Mouse (Mus musculus): ENCODE results near the gene Tubgcp6.
A peak's percentile ranks its signal among the peaks of the same experiment; 100 is the strongest.

Tubgcp6 gene

DNA sequence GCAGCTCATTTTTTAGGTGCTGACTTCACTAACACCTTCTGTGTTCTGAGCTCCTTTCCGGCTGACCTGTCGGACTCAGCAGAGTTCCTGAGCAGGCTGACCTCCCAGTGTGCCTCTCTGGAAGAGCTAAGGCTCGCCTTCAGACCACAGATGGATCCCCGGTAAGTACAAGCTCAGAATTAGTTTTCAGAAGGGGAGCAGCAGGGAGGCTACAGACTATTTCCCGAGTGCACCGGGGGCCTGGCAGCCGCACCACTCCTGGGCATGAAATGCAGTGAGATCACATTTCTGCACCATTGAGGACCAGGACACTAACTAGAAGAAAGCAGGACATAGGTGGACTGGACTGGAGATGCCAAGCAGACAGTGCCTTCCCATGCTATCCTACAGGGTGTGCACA is 24.3 kb downstream of the Tubgcp6 start:
- no peak for DNase-seq

DNA sequence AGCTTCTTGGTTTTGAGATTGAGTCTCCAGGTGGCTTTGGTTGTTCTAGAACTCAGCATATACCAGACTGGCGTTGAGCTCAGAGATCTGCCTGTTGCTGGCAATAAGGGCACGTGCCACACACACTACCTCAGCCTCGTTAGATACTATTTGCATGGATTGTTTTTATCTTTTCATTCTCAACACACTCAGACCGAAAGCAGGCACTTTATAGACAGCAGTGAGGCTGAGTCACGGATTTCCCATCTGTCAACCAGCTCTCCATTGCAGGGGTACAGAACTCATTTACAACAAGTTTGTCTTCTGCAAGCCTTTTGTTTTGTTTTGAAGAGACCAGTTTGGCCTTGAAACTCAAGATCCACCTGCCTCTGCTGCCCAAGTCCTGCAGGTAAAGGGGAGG is 25.5 kb downstream of the Tubgcp6 start:
- no peak for DNase-seq

DNA sequence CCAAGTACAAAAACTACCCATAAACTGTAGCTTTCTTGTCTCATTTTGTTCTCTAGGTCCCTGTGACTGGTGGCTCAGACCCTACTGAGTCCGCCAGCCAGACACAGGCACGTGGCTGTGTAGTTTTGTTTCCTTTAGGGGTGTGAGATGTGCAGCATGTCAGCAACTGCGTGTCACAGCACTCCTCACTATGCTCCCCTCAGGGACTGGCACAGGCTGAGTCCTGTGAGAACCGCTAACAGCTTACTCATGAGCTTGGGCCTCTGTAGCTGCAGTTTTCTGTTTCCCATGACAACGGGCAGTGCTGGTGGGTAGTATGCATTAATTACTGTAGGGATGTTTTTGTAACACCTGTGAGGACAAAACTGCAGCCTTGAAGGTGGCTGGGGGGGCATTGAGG is 30.7 kb downstream of the Tubgcp6 start:
- DNase-seq: no peak

DNA sequence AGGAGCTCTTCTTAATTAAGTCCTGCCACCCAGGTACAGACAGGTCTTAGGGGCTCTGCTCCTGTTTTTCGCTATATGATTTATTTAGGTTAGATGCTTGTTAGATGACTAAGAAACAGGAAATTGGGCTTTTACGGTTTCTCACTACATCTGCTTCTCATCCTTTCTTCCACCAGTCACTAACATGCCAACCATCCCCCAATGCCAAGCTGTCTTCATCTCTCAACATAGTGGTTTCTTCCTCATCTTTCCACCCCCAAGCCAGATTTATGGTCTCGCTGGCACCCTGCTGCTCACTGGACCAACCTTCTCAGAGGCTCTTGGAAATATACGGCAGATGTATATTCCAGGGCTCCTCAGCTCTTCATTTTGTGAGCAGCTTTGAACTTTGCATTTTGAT is 32.2 kb downstream of the Tubgcp6 start:
- DNase-seq: no peak

- DNase-seq: peak in 1 of 2 experiments; percentile 28
These were observed 33.5 kb downstream of the Tubgcp6 start for GRCm38 (mm10) chr15:89089248-89090051.

DNA sequence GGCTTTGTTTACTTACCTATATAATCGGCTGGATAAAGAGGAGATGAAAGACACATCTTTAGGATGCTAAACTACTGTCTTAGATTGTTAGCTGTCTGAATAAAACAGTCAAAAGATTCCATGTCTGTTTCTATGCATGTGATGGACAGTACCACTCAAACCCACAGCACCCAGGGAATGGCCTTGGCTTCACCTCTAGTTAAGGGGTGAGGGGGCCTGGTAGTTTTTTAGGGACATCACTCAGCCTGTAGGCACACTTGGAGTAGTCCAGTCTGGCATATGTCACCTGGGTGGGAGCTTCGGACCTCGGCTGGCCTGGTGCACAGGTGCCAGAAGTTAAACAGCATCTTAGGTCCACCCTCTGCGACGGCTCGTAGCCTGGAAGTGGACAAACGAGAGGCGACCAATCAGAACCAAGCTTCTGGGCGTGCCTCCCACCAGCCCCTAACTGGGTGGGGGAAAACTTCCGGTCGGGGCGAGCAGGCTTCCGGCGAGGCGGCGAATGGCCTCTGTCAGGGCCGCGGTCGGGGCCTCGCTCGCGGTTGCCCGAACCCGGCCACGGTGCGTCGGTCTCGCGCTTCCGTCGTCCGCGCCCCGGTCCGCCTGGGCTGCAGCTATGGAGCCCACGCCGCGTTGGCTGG is 34.2 kb downstream of the Tubgcp6 start, which contains the start of gene Selenoo:
Selenoo (plus strand) TSS at position 478 of the 641 bp plus-strand sequence.
- DNase-seq: peak; percentile 76 to 80

- DNase-seq: no peak
These were observed 38.1 kb downstream of the Tubgcp6 start for GRCm38 (mm10) chr15:89084826-89085225.

- no peak for DNase-seq
These were observed 39.0 kb downstream of the Tubgcp6 start for GRCm38 (mm10) chr15:89083906-89084305.

DNA sequence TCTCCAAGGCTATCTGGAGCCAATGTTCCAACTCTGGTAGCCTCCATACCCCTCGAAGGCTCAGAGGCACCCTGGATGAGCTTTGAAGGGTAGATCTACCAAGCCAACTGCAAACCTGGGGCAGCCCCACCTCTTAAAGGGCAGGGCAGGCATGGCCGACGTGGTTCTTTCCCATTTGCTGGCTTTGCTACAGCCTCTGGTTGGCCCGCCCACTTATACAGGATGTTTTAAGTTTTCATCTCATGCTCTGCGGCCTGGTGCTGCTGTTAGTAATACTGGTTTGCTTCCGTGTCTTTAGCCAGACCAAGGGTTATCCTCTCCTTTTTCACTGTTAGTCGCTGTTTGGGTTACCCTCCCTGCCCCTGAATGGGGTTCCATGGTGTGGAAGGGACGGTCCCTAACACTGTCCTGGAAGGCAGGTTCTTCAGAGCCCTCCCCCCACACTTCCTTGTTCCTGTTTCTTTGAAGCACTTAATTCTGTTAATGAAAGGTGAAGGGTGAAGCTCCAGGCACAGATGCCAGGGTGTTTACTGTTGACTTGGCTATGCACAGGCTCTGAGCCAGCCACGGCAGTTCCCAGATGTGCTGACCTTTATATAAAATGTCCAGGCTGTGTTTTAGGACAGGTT is 44.6 kb downstream of the Tubgcp6 start:
- peak; percentile 61 to 70 for DNase-seq

- peak in 1 of 2 experiments; percentile 53 for DNase-seq
These were observed 46.7 kb downstream of the Tubgcp6 start for GRCm38 (mm10) chr15:89076156-89076731.

DNA sequence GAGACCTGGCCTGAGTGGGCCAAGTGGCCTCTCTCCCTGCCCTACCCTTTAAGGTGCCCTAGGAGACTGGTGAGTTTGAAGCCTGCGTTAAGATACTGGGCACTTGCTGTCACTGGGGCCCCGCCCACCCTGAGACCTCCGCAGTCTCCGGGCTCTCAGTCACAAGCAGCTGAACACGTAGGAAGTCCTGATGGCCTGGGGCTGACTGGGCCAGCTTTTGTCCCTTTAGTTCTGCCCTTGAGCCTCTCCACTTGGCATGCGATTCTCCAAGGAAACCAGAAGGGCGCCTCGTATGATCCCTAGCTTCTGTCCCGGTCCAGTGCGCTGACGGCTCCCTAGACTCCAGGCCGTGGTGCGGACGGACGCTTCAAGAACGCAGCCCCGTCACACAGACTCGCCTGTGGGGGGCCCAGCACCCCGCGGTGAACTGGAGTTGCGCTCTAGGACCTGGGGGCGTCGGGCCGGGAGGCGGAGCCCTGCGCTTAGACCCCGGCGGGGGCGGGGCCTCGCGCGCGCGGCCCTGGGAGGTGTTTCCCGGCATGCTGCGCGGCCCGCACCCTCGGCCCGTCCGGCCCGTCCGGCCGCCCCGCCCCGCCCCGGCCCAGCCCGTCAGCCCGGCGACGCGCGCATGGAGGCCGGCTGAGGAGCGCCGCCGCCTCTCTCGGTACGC is 47.3 kb downstream of the Tubgcp6 start:
- DNase-seq: peak; percentile 78 to 84

- no peak for DNase-seq
These were observed 48.1 kb downstream of the Tubgcp6 start, which contains the start of gene Trabd for GRCm38 (mm10) chr15:89074613-89075477. Gene Trabd (plus strand): TSS chr15:89075124.

- DNase-seq: no peak
These were observed 48.8 kb downstream of the Tubgcp6 start for GRCm38 (mm10) chr15:89073993-89074603.

DNA sequence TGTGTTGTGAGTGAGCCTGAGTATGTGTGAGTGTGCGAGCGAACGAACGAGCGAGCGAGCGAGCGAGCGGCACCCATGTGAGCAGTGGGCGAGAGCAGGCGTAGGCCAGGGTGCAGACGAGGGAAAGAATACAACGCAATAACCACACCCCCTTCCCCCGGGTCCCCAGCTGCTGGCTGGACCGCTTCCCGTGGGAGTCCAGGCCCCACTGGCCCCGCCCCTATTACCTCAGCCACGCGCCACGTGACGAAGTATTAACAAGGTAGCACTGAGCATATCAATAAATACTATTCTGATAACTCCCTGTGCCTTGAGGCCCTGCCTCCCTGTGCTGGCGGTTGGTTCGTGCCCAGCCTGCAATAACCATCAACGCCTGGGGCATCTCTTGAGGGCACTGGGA is 52.3 kb downstream of the Tubgcp6 start:
- no peak for DNase-seq

- DNase-seq: no peak
These were observed 53.5 kb downstream of the Tubgcp6 start for GRCm38 (mm10) chr15:89069336-89069840.

- no peak for DNase-seq
These were observed 54.7 kb downstream of the Tubgcp6 start for GRCm38 (mm10) chr15:89068226-89068625.

GRCm38 (mm10) chr15:89067609-89068008 is 55.3 kb downstream of the Tubgcp6 start:
- DNase-seq: no peak

DNA sequence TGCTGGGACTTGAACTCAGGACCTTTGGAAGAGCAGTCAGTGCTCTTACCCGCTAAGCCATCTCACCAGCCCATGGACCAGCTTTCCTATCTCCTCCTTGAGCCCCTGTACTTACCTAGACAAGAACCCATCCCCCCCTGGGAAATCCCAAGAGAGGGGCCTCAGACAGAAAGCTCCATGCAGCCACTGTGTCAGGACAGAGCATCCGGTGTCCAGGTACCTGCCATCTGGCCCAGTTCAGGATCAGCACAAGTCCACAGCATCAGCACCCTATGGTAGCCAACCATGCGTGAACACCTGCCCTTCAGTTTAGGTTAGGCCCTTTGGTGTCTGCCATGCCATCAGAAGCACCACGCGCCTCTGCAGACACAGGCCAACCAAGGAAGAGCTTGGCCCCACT is 58.0 kb downstream of the Tubgcp6 start:
- DNase-seq: no peak

GRCm38 (mm10) chr15:89063536-89063935 is 59.4 kb downstream of the Tubgcp6 start:
- no peak for DNase-seq

DNA sequence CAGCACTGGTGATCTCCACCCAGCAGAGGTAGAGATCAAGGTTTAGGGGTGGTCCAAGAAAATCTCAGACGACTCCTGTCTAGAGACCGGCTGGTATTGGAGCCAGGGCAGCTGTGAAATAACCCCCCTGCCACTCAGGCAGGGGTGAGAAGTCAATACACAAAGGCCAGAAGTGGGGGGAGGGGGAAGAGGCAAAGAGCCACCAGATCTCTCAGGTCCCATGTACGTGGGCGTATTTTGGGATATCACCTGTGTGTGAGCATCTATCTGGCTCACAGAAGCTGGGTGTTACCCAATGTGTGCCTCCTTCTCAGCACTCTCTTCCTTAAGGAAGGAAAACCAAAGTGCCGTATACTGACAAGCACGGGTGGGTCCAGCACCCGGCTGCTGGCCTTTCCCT is 59.9 kb downstream of the Tubgcp6 start:
- no peak for DNase-seq

DNA sequence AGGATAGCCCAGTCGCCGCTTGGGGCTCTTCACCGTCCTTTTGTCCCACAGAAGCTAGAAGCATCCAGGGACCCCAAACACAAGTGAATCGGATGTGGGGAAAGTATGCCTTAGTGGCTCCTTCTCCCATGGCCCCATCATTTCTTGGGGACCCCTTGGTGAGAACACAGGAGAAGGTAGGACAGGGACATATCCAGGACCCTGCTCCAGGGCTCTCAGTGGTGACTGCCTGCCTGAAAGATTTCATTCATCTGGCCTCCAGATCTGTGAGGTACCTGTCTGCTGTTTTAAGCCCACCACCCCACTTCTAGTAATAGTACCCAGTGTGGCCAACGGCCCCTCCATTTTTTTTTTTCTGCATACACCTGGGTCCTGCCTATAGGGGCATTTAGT is 60.4 kb downstream of the Tubgcp6 start:
- no peak for DNase-seq
